In genomic region chr6:87127049-87127753, GRCm38 (mm10) we compare ENCODE assay signal across 14 mouse cellular contexts. TPM values are rescaled to one million over a fixed set of nuclear protein-coding genes. Genes with fewer than 3 reads are reported as not detected.
A peak's percentile ranks its signal among the peaks of the same experiment; 100 is the strongest.
DNase-seq lines count a peak whose midpoint lies in the region; ATAC-seq and TF ChIP-seq lines count a peak whose summit lies in the region.
"Had no signal": no experiment of that assay in that cellular context is flagged by ENCODE, and none has a peak within 500 bp of the region (broad histone marks: within the 10 kb centered on the region; RNA-seq: fewer than 3 reads in every experiment).

No protein-coding gene starts in this region.

- no peaks in the 10 kb centered on the region for H3K27me3 ChIP-seq in liver, adult 2 months (ENCODE audit: control insufficient read depth, insufficient read depth, low read length)
- no peaks in the 10 kb centered on the region for H3K27me3 ChIP-seq in liver, embryonic 11.5 days (replicated peaks; ENCODE audit: control insufficient read depth, insufficient read depth, low read length)
- no peaks in the 10 kb centered on the region for H3K27me3 ChIP-seq in intestine, embryonic 15.5 days (replicated peaks)

- TF ChIP-seq CTCF in liver, adult 2 months (IDR thresholded peaks at IDR 0.05; ENCODE audit: low read depth, low read length): no peak
- TF ChIP-seq CTCF in left cerebral cortex, adult 2 months (IDR thresholded peaks at IDR 0.05): no peak

- H3K9me3 ChIP-seq in liver, embryonic 11.5 days (ENCODE audit: control insufficient read depth, low read length): no peaks in the 10 kb centered on the region
- no peaks in the 10 kb centered on the region for H3K9me3 ChIP-seq in intestine, embryonic 15.5 days

- no peak overlapping the region for H3K27ac ChIP-seq in liver, adult 2 months (replicated peaks; ENCODE audit: insufficient read depth, low read depth, low read length)
- no peak overlapping the region for H3K27ac ChIP-seq in liver, embryonic 11.5 days (ENCODE audit: low read depth, low read length)
- no peak overlapping the region for H3K27ac ChIP-seq in intestine, embryonic 15.5 days
- H3K27ac ChIP-seq in left cerebral cortex, adult 2 months: no peak overlapping the region
- H3K27ac ChIP-seq: hindbrain, postnatal 0 days had no signal

- no peak for TF ChIP-seq POLR2A in liver, adult 2 months (IDR thresholded peaks at IDR 0.05; ENCODE audit: extremely low read depth, insufficient read depth, low read length)

- H3K9ac ChIP-seq in liver, adult 2 months (ENCODE audit: low read depth, low read length): no peak overlapping the region
- H3K9ac ChIP-seq in liver, embryonic 11.5 days (ENCODE audit: low read depth, low read length): no peak overlapping the region
- H3K9ac ChIP-seq in intestine, embryonic 15.5 days: no peak overlapping the region

- H3K4me3 ChIP-seq in liver, adult 2 months (ENCODE audit: insufficient read depth, low read depth, low read length): no peak overlapping the region
- no peak overlapping the region for H3K4me3 ChIP-seq in liver, embryonic 11.5 days (ENCODE audit: low read depth, low read length)
- H3K4me3 ChIP-seq in intestine, embryonic 15.5 days (replicated peaks): no peak overlapping the region
- H3K4me3 ChIP-seq in left cerebral cortex, adult 2 months: no peak overlapping the region

- no peak for ATAC-seq in liver, embryonic 11.5 days (replicated peaks; ENCODE audit: low FRiP score)
- ATAC-seq in common myeloid progenitor, adult 5-6 weeks (replicated peaks; ENCODE audit: low read depth, poor library complexity, severe bottlenecking): 0 out of 2 replicates have a peak, but pooled peaks have one; percentile 18
- ATAC-seq in intestine, embryonic 15.5 days: peak; percentile 78
- ATAC-seq: forebrain, embryonic 14.5 days; hindbrain, postnatal 0 days had no signal

- 0 out of 2 replicates have a peak, but pooled peaks cover 2% of the 10 kb centered on the region for H3K4me1 ChIP-seq in liver, adult 2 months (ENCODE audit: control insufficient read depth, insufficient read depth, low read length)
- peaks cover 2% of the 10 kb centered on the region; the same call in 1 of the 2 replicates for H3K4me1 ChIP-seq in liver, embryonic 11.5 days (replicated peaks; ENCODE audit: control insufficient read depth, insufficient read depth, low read length)
- peaks cover 10% of the 10 kb centered on the region; the same call in 1 of the 2 replicates for H3K4me1 ChIP-seq in intestine, embryonic 15.5 days (replicated peaks)

- WGBS in liver, adult 2 months: 35% methylated on average over 8 of the region's 8 CpGs
- 69% methylated on average over 8 of the region's 8 CpGs for WGBS in liver, embryonic 11.5 days
- 37% methylated on average over 8 of the region's 8 CpGs for WGBS in intestine, embryonic 15.5 days

- H3K4me2 ChIP-seq in liver, embryonic 11.5 days: no peak overlapping the region
- 0 out of 2 replicates have a peak overlapping the region, but pooled peaks have one; percentile 13 for H3K4me2 ChIP-seq in intestine, embryonic 15.5 days (replicated peaks)

- intact Hi-C loops in left cerebral cortex, adult 2 months (cut with DNase I): no loop called here

- H3K79me2 ChIP-seq in liver, adult 2 months (ENCODE audit: control insufficient read depth, insufficient read depth, low read length): no peaks in the 10 kb centered on the region

- DNase-seq in liver, adult 2 months (ENCODE audit: extremely low read depth, low read depth, low spot score): peak; percentile 45
- DNase-seq in liver, embryonic 11.5 days (ENCODE audit: low spot score): no peak
- peak; percentile 25 for DNase-seq in naive thymus-derived CD4-positive, alpha-beta T cell, adult 2 months (ENCODE audit: low read depth)
- DNase-seq in left cerebral cortex, adult 2 months (ENCODE audit: extremely low spot score in 1 of 2, low spot score in 2 of 2): no peak
- no peak for DNase-seq in adrenal gland, adult (ENCODE audit: inconsistent age in 2 of 2, low spot score in 1 of 2)
- DNase-seq: adrenal gland, postnatal 14 days; cerebellum, adult 9-10 months; heart, adult 18-20 months; right cerebral cortex, postnatal 25 days; thymus, postnatal 36 days had no signal

- no peaks in the 10 kb centered on the region for H3K36me3 ChIP-seq in liver, adult 2 months (ENCODE audit: control insufficient read depth, insufficient read depth, low read length)
- no peaks in the 10 kb centered on the region for H3K36me3 ChIP-seq in liver, embryonic 11.5 days (ENCODE audit: control insufficient read depth, insufficient read depth, low read length)
- H3K36me3 ChIP-seq in intestine, embryonic 15.5 days: no peaks in the 10 kb centered on the region

RNA-seq across cellular contexts. Expression of gene D6Ertd527e, which starts 22.7 kb away (rescaled TPM):
- not detected in 2 replicates for total RNA-seq in liver, adult 2 months (2014; rRNA removed)
- polyA plus RNA-seq in liver, adult 2 months (2012; rRNA removed): not detected in 2 replicates
- polyA plus RNA-seq in liver, embryonic 11.5 days (2014; fragmentation: Nextera tagmentation; extraction: Ambion mirVana): 0.19 and 0.43 TPM in 2 replicates
- total RNA-seq in common myeloid progenitor, adult 5-6 weeks (2017): not detected in 2 replicates
- 0.21 and 0.30 TPM in 2 replicates for polyA plus RNA-seq in intestine, embryonic 15.5 days (2015; fragmentation: Nextera tagmentation; extraction: Ambion mirVana)
- total RNA-seq in left cerebral cortex, adult 2 months (2021): not detected
- total RNA-seq: adrenal gland, postnatal 14 days; heart, adult 18-20 months had no signal
- polyA plus RNA-seq: forebrain, embryonic 14.5 days had no signal

Comparison
In these comparisons a context has a peak if more than half of its experiments do, and no peak if none do; other contexts are left out.
1. DNase-seq: peak in liver, adult 2 months (single experiment) and naive thymus-derived CD4-positive, alpha-beta T cell, adult 2 months (single experiment); none in liver, embryonic 11.5 days (single experiment), left cerebral cortex, adult 2 months (0 of 2) and adrenal gland, adult (0 of 2).